Mouse (Mus musculus) left cerebral cortex, postnatal 10 days (tissue): ENCODE results near the gene Hist1h2bm. TPM values are rescaled to one million over a fixed set of nuclear protein-coding genes. Genes with fewer than 3 reads are reported as not detected.
"Not testable (repeated sequence)": the region's sequence is repeated elsewhere in the genome, so short reads cannot be mapped to it uniquely, and the experiment has no call there.

Experiments
- DNase-seq, 2 experiments: peaks; one replicate each; pipeline ENCODE4 v3.0.0; 2021 to 2022; ENCODE audit warnings: low spot score in 2 of 2, mixed read lengths in 1 of 2; ENCODE audit errors: extremely low spot score in 1 of 2
- intact Hi-C: fragments of 180-260 bp; cut with DNase I; formaldehyde crosslinking; loops from one replicate; pipeline ENCODE4 v1.15.1; 2025
- total RNA-seq, 2 experiments: library from RNA; stranded (reverse); gene quantifications; 2 replicates each; pipeline ENCODE4 v1.2.3; 2021

The Hist1h2bm gene
- 10 to 100 TPM; 10.1 to 13.9 TPM for total RNA-seq

GRCm38 (mm10) chr13:21721757-21722372 is at the start of gene Hist1h2bm:
Gene Hist1h2bm (plus strand): TSS chr13:21722044.
- intact Hi-C loops, result not testable (repeated sequence)
- peak; percentile 47 to 84 for DNase-seq

GRCm38 (mm10) chr13:21677305-21677704 is 44.5 kb upstream of the Hist1h2bm start, which contains the start of gene Olfr1360:
Gene Olfr1360 (minus strand): TSS chr13:21677405.
- no peak for DNase-seq
- intact Hi-C loops, result no loop called here

GRCm38 (mm10) chr13:21697811-21698210 is 24.0 kb upstream of the Hist1h2bm start, which contains the start of gene Olfr1359:
Gene Olfr1359 (plus strand): TSS chr13:21698111.
- no peak for DNase-seq
- intact Hi-C loops, result no loop called here

DNA sequence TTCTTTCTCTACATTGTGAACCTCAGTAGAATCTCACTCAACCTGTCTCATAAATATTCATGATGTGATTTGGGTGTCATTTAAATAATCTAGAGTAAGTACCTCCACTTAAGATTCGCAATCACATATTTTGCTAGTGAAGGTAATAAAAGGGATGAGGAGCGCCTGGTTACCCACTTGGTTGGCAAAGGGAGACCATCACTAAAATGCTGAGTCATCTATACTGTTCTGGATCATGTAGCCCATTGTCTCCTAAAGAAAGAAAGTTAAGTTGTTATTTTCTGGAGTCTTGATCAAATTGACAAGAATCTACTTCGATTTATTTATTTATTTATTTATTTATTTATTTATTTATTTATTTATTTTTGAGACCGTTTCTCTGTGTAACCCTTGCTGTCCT is 15.2 kb upstream of the Hist1h2bm start:
- DNase-seq, result no peak
- intact Hi-C loops, result no loop called here

GRCm38 (mm10) chr13:21710031-21710711 is 11.7 kb upstream of the Hist1h2bm start:
- intact Hi-C loops, result loop anchor here (10.0 kb wide), 2 partner anchors 315 to 1725 kb away; no protein-coding TSS in a partner anchor
- peak; percentile 86 to 90 for DNase-seq

DNA sequence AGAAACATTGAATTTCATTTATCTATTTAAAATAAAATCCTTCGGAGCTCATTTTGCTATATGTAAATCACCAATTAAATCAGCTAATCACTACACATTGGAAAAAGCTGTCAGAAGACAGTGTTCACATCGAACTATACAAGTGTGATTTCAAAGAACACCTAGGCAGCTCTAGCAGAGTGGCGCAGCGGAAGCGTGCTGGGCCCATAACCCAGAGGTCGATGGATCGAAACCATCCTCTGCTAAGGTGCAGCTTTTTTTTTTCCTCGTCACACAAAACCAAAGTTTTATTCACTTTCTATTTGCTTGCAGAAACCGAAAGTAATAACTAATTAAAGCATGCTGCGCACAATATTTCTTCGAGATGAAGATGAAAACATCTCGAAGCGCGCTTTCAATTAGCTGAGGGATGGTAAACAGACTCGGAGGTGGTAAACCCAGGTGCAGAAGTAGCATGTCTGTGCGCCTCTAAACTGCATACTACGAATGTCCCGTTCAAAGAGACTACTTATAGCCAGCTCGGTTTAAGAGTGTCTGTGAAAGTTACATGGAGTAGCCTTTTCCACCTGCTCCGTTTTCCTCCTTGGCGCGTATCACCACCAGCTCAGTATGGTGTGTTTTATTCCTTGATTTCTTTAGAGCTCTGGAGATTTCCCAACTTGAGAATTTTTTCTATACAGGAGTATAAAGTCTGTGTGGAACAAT is 10.9 kb upstream of the Hist1h2bm start:
- DNase-seq, result peak; percentile 76 to 77
- intact Hi-C loops, result loop anchor here (10.0 kb wide), 2 partner anchors 314 to 1724 kb away; no protein-coding TSS in a partner anchor

DNA sequence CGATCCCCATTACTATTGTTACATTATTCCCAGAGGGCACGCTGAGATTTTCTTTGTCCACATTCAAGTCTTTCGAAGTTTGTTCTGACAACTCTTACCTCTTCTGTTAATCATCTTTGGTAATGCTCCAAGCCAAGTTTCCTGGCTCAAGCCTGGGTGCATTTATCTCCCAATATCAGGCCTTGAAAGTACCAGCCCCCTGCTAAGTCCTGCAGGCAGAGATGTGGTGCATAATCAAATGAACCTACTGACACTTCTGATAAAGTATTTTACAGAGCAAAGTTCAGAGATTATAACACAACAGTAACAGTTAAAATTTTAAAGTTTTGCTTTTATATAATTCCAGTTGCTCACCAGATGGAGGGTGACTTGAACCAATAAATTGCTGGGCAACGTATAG is 10.1 kb upstream of the Hist1h2bm start:
- DNase-seq, result no peak
- intact Hi-C loops, result loop anchor here (10.0 kb wide), 2 partner anchors 313 to 1723 kb away; no protein-coding TSS in a partner anchor

GRCm38 (mm10) chr13:21714725-21715124 is 7.1 kb upstream of the Hist1h2bm start:
- DNase-seq, result peak; percentile 44 to 78
- intact Hi-C loops, result loop anchor here (2.0 to 10.0 kb wide), 3 partner anchors 20 to 1720 kb away; partner anchors contain the start of gene Hist1h4j

DNA sequence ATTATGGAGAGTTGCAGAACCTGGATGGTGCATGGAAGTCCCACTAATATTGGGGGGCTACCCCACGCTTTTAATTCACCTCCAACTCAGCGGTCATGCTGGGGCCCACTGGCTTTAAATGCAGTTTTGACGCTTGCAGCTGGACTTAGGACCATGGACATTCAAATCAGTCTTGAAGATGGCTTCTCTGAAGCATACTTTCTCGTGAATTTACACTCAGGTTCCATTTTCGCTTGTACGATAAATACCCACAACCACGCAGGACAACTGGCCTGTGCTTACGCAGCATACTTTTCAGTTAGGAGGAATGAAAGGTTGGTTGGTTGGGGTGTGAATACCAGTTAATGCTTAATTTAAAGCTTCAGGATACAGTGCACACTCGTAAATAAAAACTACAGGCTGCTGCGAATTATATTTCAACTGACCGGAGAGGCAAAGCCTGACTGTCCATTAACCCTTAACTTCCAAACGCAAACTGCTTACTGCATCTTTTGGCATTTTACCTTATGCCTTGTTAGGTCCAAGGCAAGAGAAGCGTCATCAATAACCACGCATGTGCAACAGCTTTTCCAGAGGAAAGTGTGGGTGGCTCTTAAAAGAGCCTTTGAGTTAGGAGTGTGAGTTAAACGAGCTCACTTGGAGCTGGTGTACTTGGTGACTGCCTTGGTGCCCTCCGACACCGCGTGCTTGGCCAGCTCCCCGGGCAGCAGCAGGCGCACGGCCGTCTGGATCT is 6.5 kb upstream of the Hist1h2bm start:
- intact Hi-C loops, result loop anchor here (2.0 to 10.0 kb wide), 3 partner anchors 20 to 1720 kb away; partner anchors contain the start of gene Hist1h4j
- DNase-seq, result no peak

GRCm38 (mm10) chr13:21715864-21716539 is 5.8 kb upstream of the Hist1h2bm start, which contains the start of the genes Hist1h2bl and Hist1h2ai:
Gene Hist1h2bl (minus strand): TSS chr13:21716143.
Gene Hist1h2ai (plus strand): TSS chr13:21716422.
- peak; percentile 78 to 96 for DNase-seq
- intact Hi-C loops, result loop anchor here (2.0 to 10.0 kb wide), 3 partner anchors 19 to 1719 kb away; partner anchors contain the start of gene Hist1h4j

DNA sequence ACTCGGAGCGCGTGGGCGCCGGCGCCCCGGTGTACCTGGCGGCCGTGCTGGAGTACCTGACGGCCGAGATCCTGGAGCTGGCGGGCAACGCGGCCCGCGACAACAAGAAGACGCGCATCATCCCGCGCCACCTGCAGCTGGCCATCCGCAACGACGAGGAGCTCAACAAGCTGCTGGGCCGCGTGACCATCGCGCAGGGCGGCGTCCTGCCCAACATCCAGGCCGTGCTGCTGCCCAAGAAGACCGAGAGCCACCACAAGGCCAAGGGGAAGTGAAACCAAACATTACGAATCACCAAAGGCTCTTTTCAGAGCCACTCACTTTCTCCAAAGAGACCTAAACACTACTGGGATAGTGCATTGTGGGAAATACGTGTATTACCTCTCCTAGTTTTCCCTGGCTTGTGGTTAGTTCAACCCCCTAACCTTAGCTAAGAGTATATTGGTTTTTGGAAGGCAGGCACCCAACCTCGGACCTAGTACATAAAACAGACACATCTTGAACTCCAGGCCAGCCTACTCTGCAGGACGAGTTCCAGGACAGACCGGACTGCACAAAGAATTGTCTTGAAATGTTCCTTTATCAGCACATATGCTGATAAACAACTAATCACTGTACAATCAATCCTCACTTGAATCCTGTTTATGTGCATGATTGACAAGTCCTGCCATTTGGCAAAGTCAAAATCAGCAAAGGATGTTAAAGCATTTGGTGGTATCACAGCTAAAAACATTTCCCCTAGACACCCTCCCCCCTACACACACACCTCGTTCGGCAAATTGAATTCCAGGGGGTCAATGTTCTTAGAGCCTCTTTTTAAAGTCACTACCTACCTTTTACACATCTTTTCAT is 5.1 kb upstream of the Hist1h2bm start:
- DNase-seq, result not testable (repeated sequence)
- intact Hi-C loops, result loop anchor here (10.0 kb wide), 2 partner anchors 308 to 1718 kb away; no protein-coding TSS in a partner anchor

GRCm38 (mm10) chr13:21717397-21718357 is 4.2 kb upstream of the Hist1h2bm start, which contains the start of gene Hist1h3h:
Gene Hist1h3h (plus strand): TSS chr13:21717659.
- intact Hi-C loops, result loop anchor here (10.0 kb wide), 2 partner anchors 307 to 1717 kb away; no protein-coding TSS in a partner anchor
- DNase-seq, result peak; percentile 73 to 92

DNA sequence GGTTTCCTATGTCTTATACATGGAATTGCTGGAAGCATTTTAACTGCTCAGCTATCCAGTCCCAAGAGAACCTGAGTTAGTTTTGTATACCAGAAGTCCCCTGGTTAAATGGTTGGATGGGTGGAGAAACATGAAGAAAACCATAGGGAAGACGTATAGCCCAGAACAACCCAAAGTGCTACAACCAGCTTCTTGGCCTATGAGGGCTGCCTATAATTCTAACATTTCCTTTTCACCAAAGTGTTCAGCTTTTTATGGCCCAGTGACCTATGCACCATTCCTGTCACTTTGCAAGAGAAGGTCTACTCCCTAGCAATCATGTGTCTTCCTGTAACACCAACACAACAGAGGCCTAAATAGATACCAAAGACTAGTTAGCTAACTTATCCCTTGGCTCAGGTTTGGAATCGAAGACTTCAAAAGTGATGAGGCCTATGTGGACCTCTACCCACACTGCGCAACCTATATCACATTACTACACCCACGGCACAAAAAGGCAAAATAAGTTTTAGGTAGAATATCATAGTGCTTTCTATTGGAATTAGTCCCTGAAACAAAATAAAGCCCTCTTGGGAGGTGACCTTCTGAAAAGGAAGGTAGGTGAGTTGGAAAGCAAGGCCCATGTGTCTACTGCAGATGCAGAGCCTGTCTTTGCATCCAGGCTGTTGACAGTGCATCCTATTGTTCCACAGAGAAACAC is 3.3 kb upstream of the Hist1h2bm start:
- DNase-seq, result no peak
- intact Hi-C loops, result loop anchor here (10.0 kb wide), 2 partner anchors 306 to 1716 kb away; no protein-coding TSS in a partner anchor

DNA sequence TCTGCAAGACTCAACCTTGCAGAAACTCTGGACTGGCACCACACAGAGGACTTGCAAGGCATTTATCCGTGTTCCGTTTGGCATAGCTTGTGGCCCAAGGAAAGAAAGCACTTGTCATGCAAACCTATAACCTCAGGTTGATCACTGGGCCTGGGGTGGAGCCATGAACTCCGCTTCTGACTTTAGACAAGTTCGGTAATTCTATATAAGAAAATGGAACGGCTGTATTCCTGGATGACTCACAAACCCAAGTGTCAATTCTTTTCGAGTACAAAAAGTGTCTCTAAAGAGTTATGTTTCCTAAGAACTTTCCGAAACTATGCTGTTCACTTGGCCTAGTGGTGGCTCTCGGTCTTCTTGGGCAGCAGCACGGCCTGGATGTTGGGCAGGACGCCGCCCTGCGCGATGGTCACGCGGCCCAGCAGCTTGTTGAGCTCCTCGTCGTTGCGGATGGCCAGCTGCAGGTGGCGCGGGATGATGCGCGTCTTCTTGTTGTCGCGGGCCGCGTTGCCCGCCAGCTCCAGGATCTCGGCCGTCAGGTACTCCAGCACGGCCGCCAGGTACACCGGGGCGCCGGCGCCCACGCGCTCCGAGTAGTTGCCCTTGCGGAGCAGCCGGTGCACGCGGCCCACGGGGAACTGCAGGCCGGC is 612 bp upstream of the Hist1h2bm start:
- intact Hi-C loops, DNase-seq: not testable (repeated sequence)
